Mouse (Mus musculus): ENCODE data around the gene H2afj. TPM values are rescaled to one million over a fixed set of nuclear protein-coding genes. Genes with fewer than 3 reads are reported as not detected.
A peak's percentile ranks its signal among the peaks of the same experiment; 100 is the strongest.
"Not testable (repeated sequence)": the region's sequence is repeated elsewhere in the genome, so short reads cannot be mapped to it uniquely, and the experiment has no call there.

H2afj gene
- polyA plus RNA-seq (2017; shearing (Covaris generic)), result 10 to 100 TPM; 73.4 to 92.2 TPM

DNA sequence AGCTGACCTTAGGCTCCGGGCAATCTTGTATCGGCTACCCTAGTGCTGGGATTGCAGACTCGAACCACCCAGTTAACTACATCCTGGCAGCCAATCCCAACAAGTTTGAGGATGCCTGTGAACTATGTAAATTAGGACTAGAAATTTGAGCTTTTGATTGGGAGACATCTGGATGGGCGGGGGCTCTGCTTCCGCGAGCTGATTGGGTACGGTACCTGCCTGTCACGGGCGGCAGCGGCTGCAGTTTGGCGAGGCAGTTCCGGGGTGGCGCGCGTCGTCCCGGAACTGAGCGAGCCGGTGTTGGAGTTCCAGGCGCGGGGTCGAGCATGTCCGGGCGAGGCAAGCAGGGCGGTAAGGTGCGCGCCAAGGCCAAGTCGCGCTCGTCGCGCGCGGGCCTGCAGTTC is at the start of gene H2afj:
TSS of gene H2afj (plus strand) at position 231 of the 404 bp plus-strand sequence.
- peak; percentile 72 for ATAC-seq

DNA sequence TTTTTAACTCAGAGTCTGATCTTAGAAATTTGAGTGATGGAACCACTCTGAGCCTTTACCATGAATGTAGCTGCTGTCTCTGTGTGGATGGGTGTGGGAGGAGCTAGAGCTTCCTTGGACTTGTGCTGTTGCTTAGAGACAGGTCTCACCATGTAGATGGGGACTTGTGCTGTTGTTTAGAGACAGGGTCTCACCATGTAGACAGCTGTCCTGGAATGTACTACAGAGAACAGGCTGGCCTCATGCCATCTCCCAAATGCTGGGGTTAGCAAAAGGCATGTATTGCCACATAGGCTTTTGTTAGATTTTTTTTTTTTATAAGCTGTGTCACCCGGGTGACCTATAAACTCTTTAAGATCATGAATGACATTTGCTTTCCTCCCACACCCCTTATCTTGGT is 44.1 kb upstream of the H2afj start:
- no peak for ATAC-seq

DNA sequence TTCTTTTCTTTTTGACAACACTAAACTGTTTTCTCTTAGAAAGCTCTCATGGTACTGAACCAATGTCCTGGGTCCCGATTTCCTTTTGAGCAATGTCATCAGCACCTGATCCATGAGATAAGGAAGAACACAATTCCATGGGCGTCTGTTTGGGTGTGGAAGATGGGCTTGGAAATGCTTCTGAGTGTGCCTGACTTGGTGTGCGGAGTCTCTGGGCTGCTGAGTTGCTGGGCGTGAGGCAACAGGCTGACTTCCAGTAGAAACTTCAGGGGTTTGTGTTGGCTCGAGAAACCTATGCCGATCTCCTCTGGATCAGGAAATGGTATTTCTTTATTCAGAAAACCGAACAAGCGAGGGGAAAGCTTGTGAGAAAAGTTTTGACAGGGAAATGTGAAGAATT is 38.9 kb upstream of the H2afj start:
- no peak for ATAC-seq

DNA sequence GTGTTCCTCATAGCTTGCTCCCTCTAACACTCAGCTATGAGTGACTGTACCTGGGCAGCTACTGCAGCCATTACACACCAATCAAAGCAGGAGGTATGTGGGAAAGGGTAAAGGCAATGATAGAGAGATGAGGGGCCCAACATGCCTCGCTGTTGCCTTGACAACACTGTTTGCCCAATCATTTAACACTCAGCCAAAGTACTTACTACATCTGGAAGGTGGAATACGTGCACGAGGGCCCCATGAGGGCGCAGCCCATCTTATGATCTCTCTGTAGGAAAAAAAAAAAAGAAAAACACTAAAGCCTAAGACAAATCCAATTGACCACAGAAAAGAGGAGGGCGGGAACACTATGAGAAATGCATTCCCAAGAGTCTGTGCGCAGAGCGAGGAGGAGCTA is 38.2 kb upstream of the H2afj start:
- no peak for ATAC-seq

DNA sequence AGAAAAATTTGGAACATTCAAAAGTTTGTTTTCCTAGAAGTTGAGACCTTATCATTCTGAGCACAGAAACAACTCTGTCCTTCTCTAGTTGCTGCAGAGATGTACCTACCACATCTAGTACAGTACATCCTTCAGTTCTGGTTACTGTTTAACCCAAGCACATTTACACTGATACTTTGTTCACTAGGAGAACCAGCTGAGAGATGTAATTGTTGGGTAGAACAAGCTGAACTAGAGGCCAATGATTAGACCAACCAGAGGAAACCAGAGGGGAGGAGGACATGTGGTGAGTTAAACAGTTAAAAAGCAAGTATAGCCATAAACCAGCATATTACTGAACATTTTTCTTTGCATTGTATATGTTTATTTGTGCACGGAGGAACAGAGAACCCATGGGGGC is 31.7 kb upstream of the H2afj start:
- ATAC-seq, result no peak

DNA sequence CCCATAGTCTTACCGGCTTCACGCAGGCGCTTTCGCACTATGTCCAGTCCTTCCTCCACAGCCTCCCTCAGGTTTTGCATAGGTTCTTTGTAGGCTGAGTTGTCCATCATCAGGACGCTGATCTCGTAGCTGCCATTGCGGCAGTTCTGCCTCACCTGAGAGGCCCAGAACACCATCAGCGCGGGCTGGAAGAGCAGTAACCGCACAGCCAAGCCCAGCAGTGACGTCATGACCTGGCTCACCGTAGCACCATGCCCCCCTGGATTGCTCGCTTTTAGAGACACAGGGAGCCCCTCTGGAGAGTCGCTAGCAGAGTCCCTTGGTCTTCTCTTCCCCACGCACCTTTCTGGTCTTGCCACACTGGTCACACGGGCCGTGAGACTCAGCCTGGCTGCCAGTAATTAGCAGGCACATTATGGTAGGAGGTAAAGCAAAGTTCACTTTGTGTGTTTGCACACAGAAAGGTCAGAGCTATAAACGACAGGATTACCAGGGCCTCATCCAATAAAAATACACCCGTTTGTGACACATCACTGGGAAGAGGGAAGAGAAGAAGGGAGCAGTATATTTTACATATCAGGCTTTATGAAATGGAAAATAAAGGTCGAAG is 26.6 kb upstream of the H2afj start, which contains the start of gene Gucy2c:
TSS of gene Gucy2c (minus strand) at position 389 of the 610 bp plus-strand sequence.
- no peak for ATAC-seq

DNA sequence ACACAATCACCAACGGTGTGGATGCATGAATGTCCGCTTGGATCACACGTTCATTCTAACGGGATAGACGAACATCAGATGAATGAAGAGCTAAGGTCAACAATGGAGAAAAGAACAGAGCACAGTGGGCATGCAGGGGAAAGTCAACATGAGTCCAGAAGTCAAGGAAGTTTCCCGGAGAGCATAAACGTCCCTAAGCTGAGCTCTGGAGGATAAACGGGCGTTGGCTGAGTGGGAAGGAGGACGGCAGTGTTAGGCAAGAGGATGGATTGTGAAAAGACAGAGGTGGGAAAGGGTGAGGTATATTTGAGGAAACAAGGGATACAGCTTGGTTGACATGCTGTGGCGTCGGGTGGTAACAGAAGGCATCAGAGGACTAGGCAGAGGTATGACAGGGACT is 25.9 kb upstream of the H2afj start:
- no peak for ATAC-seq

DNA sequence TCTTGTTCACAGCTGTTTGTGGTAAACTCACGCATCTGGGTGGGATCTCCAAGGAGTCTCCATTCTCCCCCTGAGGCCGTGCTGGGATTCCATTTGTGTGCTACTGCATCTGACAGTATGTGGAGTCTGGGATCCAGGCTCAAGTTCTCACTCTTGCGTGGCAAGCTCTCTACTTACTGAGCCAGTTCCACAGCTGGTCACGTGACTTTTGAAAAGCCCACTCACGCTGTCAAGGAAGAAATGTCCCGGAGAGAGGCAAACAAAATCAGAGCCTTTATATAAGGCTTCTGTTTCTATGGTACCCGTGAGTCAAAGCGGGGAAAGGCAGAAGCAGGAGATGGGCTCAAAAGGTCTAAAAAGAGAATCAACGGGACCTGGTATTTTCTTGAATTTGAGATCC is 25.3 kb upstream of the H2afj start:
- no peak for ATAC-seq

DNA sequence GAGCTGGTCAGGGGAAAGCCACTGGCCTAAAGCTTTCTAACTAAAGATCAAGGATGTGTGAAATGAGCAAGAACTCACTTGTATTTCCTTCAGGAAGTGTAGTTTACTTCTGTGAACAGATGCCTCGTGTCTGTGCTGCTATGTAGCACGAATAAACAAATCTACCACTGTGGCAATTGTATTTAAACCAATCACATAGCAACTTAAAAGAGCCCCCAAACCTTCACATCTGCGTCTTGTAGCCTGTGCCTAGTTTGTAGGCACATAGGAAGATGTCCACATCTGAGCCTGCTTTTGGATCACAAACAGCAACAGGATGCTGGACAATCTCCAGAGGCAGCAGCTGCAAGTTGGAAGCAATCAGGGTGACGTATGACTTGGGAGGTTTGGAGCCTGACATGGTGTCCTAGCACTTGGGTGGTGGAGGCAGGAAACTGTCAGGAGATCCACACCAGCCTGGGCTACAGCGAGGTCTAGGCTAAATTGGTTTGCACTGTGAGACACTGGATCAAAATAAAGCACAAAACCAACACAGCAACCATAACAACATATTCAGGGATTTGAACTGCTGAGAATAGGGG is 18.6 kb upstream of the H2afj start:
- no peak for ATAC-seq

DNA sequence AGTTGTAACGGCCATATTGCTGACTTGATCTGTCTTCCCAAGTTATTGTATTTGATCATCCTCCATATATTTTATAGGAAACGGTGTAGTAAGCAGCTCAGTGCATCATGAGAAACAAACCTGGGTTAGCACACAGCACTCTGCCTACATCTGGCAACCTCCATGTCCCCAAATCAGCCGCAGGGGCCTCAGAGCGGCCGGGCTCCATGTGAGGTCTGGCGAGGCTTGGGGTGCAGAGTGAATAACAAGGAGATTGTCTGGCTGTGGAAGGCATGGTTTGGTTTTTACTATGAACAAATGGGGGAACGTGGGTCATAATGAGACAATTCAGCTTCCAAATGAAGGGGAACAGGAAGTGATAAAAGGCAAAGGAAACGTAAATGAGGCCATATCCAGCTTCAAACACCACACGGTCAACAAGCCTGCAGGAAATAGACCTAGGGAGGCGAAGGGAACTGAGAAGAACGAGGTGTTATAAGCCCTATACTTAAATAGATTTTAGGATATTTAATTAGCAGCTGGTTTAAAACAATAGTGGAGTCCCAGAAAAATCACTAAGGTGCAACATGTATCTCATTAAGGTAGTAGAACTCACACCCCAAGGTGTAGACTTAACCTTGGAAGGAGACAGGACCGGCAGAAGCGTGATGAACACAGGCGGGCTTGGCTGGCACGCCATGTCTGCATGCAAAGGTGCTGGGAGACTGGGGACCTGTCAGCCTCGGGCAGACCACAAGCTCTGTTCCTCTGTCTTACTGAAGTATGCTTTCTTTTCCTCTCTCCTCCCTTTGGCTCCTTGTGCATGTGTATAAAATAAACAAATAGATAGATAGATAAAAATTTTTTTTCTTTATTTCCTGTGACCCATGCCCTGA is 14.9 kb upstream of the H2afj start:
- peak; percentile 47 for ATAC-seq

DNA sequence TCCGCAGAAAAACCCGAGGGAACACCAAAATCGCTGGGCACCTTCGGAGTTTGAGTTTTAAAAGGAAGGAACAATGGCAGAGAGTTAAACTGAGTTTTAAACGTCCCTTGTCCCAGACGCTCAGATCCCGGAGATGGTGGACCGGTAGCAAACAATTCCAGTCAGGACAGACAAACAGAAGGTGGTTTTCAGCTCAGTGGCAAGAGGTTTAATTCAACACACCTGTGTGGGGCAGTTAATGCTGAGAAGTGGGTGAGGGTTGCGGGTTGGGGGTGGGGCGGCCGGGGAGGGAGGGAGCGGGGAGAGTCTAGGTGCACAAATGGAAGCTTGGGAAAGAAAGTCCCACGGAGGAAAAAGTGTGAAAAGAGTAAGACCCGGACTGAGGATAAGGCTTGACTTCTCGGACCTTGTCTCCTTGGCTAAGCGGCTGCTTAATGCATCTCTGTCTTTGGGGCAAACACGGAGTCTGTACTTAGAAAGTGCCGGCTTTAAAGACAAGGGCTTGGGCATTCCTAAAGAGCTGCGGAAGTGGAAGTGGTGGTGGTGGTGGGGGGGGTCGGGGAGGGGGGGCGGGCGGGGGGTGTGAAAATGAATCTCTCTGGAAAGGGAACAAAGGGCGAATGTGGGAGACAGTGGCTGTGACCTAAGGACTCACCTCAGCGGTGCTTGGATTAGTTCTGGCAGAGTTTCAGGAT is 14.1 kb upstream of the H2afj start:
- peak; percentile 47 for ATAC-seq

DNA sequence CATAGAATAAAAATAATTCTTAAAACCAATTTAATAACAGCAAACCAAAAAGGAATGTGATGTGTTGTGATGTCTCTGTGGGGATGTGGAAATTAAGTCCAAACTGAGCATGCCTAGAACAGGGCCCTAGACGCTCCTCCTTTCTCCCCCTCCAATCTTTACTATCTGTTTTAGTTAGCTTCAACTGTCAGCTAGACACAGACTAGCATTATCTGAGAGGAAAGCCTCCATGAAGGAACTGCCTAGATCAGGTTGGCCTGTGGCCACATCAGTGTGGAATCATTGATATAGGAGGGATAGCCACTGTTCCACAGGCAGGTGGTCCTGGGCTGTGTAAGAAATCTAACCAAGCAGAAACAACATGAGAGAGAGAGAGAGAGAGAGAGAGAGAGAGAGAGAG is 12.9 kb upstream of the H2afj start:
- no peak for ATAC-seq

DNA sequence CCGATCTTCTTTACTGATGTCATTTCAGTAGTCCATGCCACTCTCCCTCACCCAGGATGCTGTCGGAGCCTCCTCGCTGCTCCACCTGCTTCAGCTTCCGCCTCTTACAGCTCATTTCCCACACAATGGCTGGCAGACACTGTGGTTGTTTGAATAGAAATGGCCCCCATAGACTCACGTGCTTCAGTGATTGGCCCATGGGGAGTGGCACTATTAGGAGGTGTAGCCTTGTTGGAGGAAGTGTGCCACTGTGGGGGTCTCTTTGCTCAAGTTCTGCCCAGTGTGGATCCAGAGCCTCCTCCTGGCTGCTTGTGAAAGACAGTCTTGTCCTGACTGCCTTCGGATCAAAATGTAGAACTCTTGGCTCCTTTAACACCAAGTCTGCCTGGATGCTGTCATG is 12.2 kb upstream of the H2afj start:
- no peak for ATAC-seq

DNA sequence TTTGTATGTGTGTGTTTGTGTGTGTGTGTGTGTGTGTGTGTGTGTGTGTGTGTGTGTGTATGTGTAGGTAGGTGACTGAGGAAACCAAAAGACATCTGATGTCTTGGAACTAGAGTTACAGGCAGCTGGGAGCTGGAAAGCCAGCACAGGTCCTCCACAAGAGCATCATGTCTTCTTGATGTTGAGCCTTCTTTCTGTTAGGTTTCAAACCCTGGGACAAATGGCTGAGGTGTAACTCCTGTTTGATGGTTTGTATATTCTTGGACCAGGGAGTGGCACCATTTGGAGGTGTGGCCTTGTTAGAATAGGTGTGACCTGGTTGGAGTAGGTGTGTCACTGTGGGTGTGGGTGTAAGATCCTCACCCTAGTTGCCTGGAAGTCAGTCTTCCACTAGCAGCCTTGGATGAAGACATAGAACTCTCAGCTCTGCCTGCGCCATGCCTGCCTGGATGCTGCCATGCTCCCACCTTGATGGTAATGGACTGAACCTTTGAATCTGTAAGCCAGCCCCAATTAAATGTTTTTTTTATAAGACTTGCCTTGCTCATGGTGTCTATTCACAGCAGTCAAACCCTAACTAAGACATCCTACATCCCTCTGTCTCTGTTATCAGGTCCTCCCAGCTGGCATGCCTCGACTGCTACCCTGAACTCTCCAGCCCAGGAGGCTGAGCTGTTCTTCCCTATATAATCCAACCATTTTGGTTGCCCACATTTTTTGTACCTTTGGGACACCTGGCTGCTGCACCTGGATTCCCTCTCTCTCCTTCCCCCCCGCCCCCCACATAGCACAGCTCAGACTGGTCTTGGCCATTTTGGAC is 10.0 kb upstream of the H2afj start:
- not testable (repeated sequence) for ATAC-seq

DNA sequence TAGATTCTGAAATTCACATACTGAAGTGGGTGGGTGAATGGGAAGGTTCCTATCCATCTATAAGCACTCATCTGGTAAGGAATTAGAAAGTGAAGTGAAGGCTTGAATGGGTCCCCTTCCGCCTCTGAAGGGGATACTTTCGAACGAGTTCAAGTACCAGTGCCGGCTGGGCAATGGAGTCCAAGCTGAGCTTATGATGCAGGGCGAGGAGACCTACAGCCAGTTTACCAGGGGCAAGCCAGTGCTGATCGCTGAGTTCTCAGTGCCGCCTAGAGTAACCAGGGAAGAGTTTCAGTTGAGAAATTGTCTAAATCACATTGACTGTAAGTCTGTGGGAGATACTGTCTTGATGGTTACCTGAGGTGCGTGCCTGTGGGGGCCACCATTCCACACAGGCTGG is 7.3 kb upstream of the H2afj start:
- no peak for ATAC-seq

DNA sequence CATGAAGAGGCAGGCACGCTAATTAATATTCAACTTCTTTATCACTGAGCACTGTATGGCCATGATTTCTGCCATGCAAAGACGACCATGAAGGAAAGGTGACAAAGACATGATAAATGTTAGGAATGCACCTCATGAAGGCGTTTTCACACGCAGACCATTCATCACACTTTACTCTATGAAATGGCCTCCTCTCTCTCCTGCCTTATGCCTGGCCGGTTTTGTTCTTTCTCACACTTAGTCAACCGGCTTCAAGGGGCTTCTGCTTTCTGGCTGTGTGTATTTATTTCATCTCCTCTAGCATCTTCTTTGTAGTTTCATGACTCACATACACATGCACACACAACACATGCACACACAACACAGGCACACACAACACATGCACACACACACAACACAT is 6.8 kb upstream of the H2afj start:
- ATAC-seq, result no peak

DNA sequence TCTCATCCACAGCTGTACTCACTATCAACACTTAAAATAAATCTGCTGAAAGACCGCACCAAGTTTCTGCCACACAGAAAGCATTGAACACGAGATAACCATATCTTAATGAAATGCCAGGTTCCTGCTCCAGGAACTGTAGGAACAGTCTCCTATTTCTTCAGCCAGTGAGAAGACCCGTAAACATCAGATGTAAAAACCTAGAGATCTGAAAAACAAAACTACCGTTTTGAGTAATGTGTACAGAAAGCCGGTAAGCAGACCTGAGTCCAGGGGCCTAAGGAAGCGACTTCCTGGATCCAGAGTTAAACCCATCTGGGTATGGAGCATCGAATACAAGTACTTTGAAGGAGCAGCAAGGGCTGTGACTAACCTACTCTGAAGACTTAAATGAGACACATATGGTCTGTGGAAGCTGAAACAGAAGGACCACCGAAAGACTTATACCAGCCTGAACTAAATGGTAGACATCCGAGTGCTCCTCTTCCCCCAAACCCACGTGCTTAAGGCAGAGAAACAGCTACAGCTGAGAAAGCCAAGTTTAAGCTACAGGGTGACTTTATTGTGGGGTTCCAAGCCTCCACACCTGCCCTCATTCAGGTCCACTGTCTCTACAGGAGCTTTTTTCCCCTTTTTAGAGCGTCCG is 4.8 kb upstream of the H2afj start:
- no peak for ATAC-seq

DNA sequence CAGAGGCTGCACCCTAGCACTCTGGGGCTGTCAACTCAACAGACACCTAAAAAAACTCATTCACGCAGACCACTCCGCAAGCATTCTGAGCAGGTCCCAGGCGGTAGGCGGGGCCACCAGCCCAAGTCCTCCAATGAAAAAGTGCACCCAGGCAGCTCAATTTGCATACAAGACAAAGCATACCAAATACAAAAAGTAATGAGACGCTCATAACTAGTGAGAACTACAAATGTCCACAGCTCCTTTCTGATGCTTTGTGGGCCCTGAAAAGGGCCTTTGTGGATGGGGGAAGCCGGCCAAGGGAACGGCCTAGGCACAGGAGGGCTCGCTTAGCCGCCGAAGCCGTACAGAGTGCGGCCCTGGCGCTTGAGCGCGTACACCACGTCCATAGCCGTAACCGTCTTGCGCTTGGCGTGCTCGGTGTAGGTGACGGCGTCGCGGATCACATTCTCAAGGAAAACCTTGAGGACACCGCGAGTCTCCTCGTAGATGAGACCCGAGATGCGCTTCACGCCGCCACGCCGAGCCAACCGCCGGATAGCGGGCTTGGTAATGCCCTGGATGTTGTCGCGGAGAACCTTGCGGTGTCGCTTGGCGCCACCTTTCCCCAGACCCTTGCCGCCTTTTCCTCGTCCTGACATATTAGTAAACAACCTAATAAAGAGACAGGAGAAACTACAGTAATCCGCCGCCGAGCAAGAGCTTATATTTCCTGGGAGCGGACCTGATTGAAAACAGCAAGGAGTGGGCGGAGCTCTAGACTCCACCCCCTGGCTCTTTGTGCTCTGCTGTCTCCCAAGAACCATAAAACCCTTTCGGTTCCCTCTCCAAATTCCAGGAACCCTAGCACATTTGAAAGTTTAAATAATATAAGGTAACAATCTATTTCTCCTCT is 4.1 kb upstream of the H2afj start, which contains the start of gene Hist4h4:
TSS of gene Hist4h4 (minus strand) at position 677 of the 895 bp plus-strand sequence.
- ATAC-seq, result peak; percentile 63

DNA sequence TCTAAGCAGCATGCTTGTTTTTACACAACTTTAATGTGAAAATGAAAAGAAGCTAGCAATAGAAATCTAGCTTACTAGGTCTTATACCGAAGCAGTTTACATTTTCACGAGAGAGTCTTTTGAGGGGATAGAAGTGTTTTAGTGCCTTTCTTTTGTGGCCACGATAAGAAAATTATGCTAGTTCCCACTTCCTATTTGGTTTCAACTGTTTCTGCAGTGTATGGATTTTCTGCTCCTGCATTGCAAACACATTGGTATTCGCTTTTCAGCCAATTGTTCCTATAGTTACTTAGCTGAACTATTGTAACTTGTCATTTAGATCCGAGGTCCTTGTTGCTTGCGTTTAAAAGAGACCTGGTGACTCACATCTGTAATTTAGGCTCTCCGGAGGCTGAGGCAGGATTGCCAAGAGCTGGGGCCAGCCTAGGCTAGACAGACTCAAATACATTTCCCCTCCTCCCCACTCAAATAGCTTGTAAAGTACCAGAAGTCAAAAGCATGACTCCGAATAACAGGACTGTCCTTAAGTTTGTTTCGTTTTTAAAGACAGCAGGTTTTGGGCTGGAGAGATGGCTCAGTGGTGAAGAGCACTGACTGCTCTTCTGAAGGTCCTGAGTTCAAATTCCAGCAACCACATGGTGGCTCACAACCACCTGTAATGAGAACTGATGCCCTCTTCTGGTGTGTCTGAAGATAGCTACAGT is 3.2 kb upstream of the H2afj start:
- no peak for ATAC-seq

DNA sequence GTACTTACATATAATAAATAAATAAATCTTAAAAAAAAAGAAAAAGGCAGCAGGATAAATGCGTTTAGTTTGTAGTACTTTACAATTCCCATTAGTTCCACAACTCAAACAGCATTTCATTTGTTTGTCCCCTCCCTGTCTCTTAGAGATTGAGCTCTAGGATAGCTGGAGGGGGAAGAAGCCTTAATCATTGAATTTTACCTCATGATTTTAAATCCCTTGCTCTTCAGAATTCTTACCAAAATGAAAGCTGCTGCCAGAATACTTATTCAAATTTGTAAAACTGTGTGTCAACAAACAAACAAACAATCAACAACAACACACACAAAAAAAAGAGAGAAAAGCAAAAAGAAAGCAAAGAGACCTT is 2.7 kb upstream of the H2afj start:
- no peak for ATAC-seq

Measured in CD4-positive, CD25-positive, alpha-beta regulatory T cell, adult 4 months (primary cell).